Mouse (Mus musculus) liver, embryonic 14.5 days (tissue): ENCODE measurements around the gene Abcf1. TPM values are rescaled to one million over a fixed set of nuclear protein-coding genes. Genes with fewer than 3 reads are reported as not detected.
A peak's percentile ranks its signal among the peaks of the same experiment; 100 is the strongest.

ENCODE experiments used
- ATAC-seq: fragments of 200-750 bp; cut with Nextera tagmentation; 2 replicates; pipeline ENCODE4 v1.8.0; 2017; ENCODE audit warnings: moderate number of reproducible peaks, mild to moderate bottlenecking, moderate library complexity; ENCODE audit not compliant: insufficient read depth
- DNase-seq, 3 experiments: peaks; one replicate each; pipeline ENCODE4 v3.0.0-alpha.2; 2012 to 2013; ENCODE audit warnings: low read depth in 3 of 3, low spot score in 3 of 3
- H3K27ac ChIP-seq: fragments of 300-500 bp; sonication (generic); 2 replicates; pipeline ENCODE4 v1.5.1; 2014; ENCODE audit warnings: moderate library complexity, mild to moderate bottlenecking, control low read depth, inconsistent platforms
- H3K27me3 ChIP-seq: fragments of 300-500 bp; sonication (generic); 2 replicates; pipeline ENCODE4 v1.6.1; 2014; ENCODE audit warnings: mild to moderate bottlenecking, low read length, moderate library complexity; ENCODE audit not compliant: control insufficient read depth, insufficient read depth
- H3K36me3 ChIP-seq: fragments of 300-500 bp; sonication (generic); replicated peaks from 2 replicates; pipeline ENCODE4 v1.6.1; 2014; ENCODE audit warnings: low read depth; ENCODE audit not compliant: control insufficient read depth, insufficient read depth
- H3K4me1 ChIP-seq, 2 experiments: fragments of 200-500 bp in 1 of 2; fragments of 300-500 bp in 1 of 2; sonication (generic) in 1 of 2; replicated peaks; 2 replicates each; pipeline ENCODE4 v1.6.1; 2012 to 2014; ENCODE audit warnings: antibody characterized with exemption in 1 of 2, inconsistent platforms in 1 of 2, low read length in 1 of 2; ENCODE audit not compliant: control insufficient read depth in 2 of 2, insufficient read depth in 2 of 2
- H3K4me2 ChIP-seq: fragments of 300-500 bp; sonication (generic); 2 replicates; pipeline ENCODE4 v1.6.1; 2014; ENCODE audit warnings: low read depth, mild to moderate bottlenecking, control low read depth, moderate library complexity
- H3K4me3 ChIP-seq, 2 experiments: fragments of 200-500 bp in 1 of 2; fragments of 300-500 bp in 1 of 2; sonication (generic) in 1 of 2; 2 replicates each; pipeline ENCODE4 v1.5.1; 2012 to 2014; ENCODE audit warnings: low read depth in 2 of 2, low read length in 2 of 2, mild to moderate bottlenecking in 2 of 2, control low read depth in 1 of 2, inconsistent platforms in 1 of 2, moderate library complexity in 1 of 2; ENCODE audit not compliant: insufficient read depth in 1 of 2
- H3K9ac ChIP-seq: fragments of 300-500 bp; sonication (generic); replicated peaks from 2 replicates; pipeline ENCODE4 v1.6.1; 2014; ENCODE audit warnings: mild to moderate bottlenecking, control low read depth, moderate library complexity
- H3K9me3 ChIP-seq: fragments of 300-500 bp; sonication (generic); 2 replicates; pipeline ENCODE4 v1.6.1; 2016; ENCODE audit warnings: low read length, mixed read lengths; ENCODE audit not compliant: control insufficient read depth
- CTCF ChIP-seq: IDR thresholded peaks from 2 replicates; pipeline ENCODE4 v1.5.1; 2016; ENCODE audit warnings: antibody characterized with exemption, low read depth, control low read depth
- EP300 ChIP-seq: IDR thresholded peaks from 2 replicates; pipeline ENCODE4 v1.6.1; 2016; ENCODE audit warnings: antibody characterized with exemption, low read depth
- WGBS: fragments of 180-500 bp; shearing (Covaris S2); extraction: QIAGEN DNeasy Blood & Tissue Kit; methylation state at CpG from one replicate; pipeline ENCODE4 v1.1.7; 2014; ENCODE audit not compliant: insufficient replicate concordance; 5-methylcytosine and 5-hydroxymethylcytosine counted together
- polyA plus RNA-seq, 2 experiments: library from polyadenylated mRNA; depleted of rRNA in 1 of 2; stranded (reverse) in 1 of 2; unstranded in 1 of 2; fragments of >200 nt; fragmentation: Nextera tagmentation in 1 of 2; extraction: Ambion mirVana in 1 of 2; gene quantifications; 2 replicates each; pipeline versions ENCODE4 v1.2.1 to v1.2.3; 2012 to 2014

Gene Abcf1
- polyA plus RNA-seq, 2 experiments = 39.0 to 49.0 TPM

DNA sequence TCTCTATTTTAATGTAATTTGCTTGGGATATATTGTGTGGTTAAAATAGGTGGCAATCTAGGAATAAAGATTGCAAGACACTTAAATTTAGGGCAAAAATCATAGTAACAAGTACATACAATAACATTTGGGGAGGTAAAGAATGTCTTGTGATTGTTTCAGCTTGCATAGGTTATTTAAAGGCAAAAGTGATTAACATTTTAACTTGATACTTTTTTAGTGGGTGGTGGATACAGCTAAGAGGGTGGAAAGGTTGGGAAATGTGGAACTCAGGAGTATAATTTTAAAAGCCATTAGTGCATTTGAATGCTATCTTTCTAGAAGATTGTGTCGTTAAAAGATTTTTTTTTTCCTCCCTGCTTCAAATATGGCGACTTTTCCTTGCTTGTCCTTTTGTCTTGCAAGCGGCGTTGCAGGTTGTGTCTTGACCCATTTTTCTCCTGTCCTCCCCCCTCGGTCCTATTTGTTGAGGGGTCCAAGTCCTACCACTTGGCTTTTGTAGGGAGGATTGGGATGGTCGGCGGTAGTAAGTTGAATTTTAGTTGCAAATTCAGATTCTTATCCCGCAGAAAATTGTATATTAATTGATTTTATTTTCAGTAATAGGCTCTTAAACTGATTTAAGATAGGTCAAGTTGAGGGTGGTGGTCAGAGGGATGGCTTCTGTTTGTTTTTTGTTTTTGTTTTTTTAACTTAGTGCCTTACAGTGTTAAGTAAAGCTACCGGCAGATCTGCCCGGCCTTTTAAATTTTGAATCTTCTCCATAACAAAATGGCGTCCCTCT is 51.1 kb downstream of the Abcf1 start:
- H3K36me3 ChIP-seq = peaks cover 23% of the 10 kb centered on the region
- H3K9ac ChIP-seq = peak overlapping the region; percentile 100
- H3K27ac ChIP-seq = peak overlapping the region; percentile 97
- H3K27me3 ChIP-seq = no peaks in the 10 kb centered on the region
- H3K9me3 ChIP-seq = no peaks in the 10 kb centered on the region
- TF ChIP-seq CTCF (no peak), EP300 (peak; percentile 42)
- peak overlapping the region; percentile 86 to 88 for H3K4me3 ChIP-seq
- WGBS = under 1% methylated on average over 11 of the region's 11 CpGs
- no peak for DNase-seq
- ATAC-seq = no peak
- H3K4me1 ChIP-seq = peaks cover 22 to 29% of the 10 kb centered on the region in 2 experiments
- H3K4me2 ChIP-seq = peak overlapping the region; percentile 96

DNA sequence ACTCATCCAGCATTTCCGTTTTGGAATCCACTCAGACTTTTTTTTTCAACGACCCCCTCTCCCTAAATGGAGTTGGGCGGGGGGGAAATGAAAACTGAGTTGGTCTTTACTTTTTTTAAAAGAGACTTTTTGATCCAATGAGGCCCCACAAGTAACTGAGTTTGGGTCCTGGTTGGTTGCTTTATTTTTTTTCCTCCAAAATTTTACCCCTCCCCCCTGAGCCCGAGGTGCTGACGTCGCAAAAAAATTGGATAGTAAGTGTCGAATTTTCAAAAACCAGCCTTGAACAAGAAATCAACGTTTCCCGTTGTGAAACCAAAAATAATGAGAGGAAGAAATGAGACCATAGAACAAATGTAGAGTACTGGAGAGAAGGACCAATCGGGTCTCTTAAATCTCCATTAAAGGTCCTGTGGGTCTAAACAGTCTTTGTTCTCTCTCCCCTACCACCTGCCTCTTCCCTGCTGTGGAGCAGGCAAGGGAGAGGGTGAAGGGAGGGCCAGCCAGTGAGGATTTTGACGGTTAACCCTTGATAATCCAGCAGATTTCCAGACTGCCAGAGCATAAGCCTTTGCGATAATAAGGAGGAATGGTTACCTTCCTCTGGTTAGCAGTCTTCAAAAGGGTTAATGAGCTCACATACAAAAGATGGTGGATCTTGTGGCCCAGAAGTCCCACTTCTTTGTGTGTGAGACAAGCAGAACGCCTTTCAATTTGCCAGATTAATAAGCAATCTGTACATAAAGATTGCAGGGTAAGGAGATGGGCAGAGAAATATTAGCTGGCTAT is 51.9 kb downstream of the Abcf1 start:
- Histone ChIP-seq H3K4me3 (peak overlapping the region; percentile 86 to 88), H3K36me3 (peaks cover 23% of the 10 kb centered on the region), H3K9me3 (no peaks in the 10 kb centered on the region), H3K4me2 (peak overlapping the region; percentile 96), H3K9ac (peak overlapping the region; percentile 100), H3K4me1 (peaks cover 22 to 29% of the 10 kb centered on the region in 2 experiments), H3K27ac (peak overlapping the region; percentile 97), H3K27me3 (no peaks in the 10 kb centered on the region)
- DNase-seq (peak in 1 of 3 experiments; percentile 69), ATAC-seq (no peak)
- WGBS = 0% methylated on average over 13 of the region's 13 CpGs
- no peak for TF ChIP-seq EP300
- no peak for TF ChIP-seq CTCF

DNA sequence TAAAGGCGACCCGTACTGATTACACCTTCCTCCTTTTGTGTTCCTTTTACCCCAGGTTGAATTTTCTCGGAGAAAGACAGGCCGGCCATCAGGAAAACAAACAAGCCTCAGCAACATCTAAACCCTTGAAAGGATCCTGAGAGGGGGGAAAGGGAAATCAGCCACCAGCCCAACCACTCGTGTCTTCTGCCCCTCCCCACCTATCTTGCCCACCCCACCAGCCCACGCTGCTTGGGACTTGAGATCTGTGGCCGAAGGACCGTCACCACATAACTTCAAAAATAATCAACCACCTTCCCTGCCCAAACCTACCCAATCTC is 52.5 kb downstream of the Abcf1 start:
- Histone ChIP-seq H3K4me1 (peaks cover 22 to 33% of the 10 kb centered on the region in 2 experiments), H3K4me3 (peak overlapping the region; percentile 86 to 88), H3K9ac (peak overlapping the region; percentile 100), H3K27ac (peak overlapping the region; percentile 97), H3K9me3 (no peaks in the 10 kb centered on the region), H3K4me2 (peak overlapping the region; percentile 96), H3K36me3 (peaks cover 26% of the 10 kb centered on the region), H3K27me3 (no peaks in the 10 kb centered on the region)
- no peak for TF ChIP-seq EP300
- DNase-seq (no peak), ATAC-seq (no peak)
- WGBS = under 1% methylated on average over 8 of the region's 8 CpGs

DNA sequence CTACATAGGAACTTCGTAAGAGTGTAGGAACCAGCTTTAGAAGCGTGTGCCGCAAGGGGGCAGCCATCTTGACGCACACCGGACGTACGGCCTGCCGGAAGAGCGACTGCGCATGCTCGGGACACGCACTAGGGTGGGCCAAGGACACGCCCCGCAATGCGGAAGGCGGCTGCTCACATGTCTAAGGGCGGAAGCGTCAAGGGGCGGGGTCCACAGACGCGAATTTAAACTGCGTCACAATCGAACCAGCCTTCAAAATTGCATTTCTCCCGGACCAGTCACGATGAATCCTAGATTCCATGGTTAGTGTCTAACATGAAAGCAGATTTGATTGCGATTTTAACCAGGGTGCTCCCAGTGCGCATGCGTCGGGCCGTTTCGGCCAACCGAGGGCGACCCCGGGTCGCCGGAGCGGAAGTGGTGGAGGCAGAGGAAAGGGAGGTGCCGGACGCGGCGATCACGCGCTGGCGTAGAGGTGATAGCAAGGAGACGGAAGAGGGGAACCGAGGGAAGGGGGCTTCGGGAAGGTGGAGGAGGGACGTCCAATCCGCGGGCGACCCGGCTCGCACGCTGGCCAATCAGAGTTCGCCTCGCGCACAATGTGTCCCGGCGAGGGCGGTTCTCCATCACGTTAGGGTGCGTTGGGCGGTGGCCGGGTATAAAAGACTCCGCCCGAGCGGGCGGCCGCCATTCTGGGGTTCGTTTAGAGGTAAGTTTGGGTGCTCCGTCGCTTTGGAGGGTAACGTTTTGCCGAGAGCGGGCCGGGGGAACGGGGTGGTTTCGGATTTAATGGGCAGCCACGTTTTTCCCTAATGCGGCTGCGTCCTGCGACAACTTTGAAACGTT is 53.0 kb downstream of the Abcf1 start, which contains the start of the genes Mrps18b and Ppp1r10:
TSS of gene Mrps18b (minus strand) at position 93 of the 846 bp plus-strand sequence.
TSS of gene Ppp1r10 (plus strand) at position 138 of the 846 bp plus-strand sequence.
- WGBS = under 1% methylated on average over 83 of the region's 83 CpGs
- ATAC-seq (peak; percentile 86), DNase-seq (peak; percentile 97 to 98 (median 98))
- Histone ChIP-seq H3K27me3 (no peaks in the 10 kb centered on the region), H3K4me2 (peak within 1 kb of the TSS; percentile 96), H3K36me3 (peaks cover 29% of the 10 kb centered on the region), H3K9ac (peak within 1 kb of the TSS; percentile 100), H3K9me3 (no peaks in the 10 kb centered on the region), H3K4me1 (peaks cover 22 to 31% of the 10 kb centered on the region in 2 experiments), H3K4me3 (peak within 1 kb of the TSS; percentile 86 to 88), H3K27ac (peak within 1 kb of the TSS; percentile 97)
- TF ChIP-seq CTCF (peak; percentile 81), EP300 (peak; percentile 62; the same call in 1 of the 2 replicates)
